Mouse (Mus musculus) embryonic fibroblast, embryonic 13.5 days (primary cell): Measurements from ENCODE around the gene Kmo.

Experiments used
- CTCF ChIP-seq: IDR thresholded peaks from 2 replicates; pipeline ENCODE4 v1.5.1; 2011; ENCODE audit warnings: mild to moderate bottlenecking, control low read depth, low read length, moderate library complexity, borderline replicate concordance; ENCODE audit not compliant: insufficient read depth
- POLR2A ChIP-seq: IDR thresholded peaks from 2 replicates; pipeline ENCODE4 v1.6.1; 2011; ENCODE audit warnings: low read depth, mild to moderate bottlenecking, control low read depth, low read length, moderate library complexity

DNA sequence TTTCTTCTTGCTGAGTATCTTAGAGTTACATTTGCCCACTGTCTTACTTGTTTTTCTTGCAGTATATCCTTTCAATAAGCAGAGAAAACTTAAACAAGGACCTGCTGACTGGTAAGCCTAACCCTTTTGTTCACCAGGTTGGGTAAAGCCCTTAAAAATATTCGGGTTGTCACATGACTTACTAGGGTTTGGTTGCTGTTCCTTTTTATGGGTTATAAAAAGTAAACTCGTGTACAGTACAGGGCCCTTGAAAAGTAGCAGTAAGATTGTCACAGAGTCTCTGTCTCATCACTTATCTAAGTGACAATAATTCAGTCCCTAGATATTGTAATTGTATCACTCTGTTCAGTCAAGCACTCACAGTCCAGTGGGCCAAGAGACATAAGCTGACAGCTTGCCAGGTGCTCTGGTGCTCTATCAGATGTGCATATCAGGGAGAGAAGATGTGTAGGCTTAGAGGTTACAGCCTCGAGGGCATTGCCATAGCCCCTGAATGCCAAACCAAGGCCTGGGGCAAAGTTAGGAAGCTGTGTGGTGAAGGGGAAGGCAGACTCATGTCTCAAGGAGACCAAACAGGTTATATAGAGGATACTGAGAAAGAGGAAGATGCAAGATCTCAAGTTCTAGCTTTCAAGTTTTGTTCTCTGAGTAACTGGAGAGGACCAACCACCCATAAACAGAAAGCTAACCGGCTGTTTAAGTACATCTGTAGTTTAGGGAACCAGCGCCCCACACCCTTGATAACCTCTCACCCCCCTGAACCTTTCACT, 23.5 kb downstream of the Kmo start:
- TF ChIP-seq POLR2A: no peak
- TF ChIP-seq CTCF: no peak
